Mouse (Mus musculus) liver, postnatal 0 days (tissue): ENCODE results near the gene Ddx43. TPM values are rescaled to one million over a fixed set of nuclear protein-coding genes. Genes with fewer than 3 reads are reported as not detected.

ENCODE experiments used
- ATAC-seq: fragments of 200-750 bp; cut with Nextera tagmentation; 2 replicates; pipeline ENCODE4 v1.8.0; 2017; ENCODE audit warnings: mild to moderate bottlenecking, moderate library complexity
- DNase-seq: peaks from one replicate; pipeline ENCODE4 v3.0.0-alpha.2; 2016
- H3K27ac ChIP-seq: fragments of 300-500 bp; sonication (generic); 2 replicates; pipeline ENCODE4 v1.5.1; 2014; ENCODE audit warnings: antibody characterized with exemption, moderate library complexity, mild to moderate bottlenecking, low read depth
- H3K27me3 ChIP-seq: fragments of 300-500 bp; sonication (generic); 2 replicates; pipeline ENCODE4 v1.6.1; 2014; ENCODE audit warnings: low read length, control low read depth, mixed read lengths; ENCODE audit not compliant: insufficient read depth
- H3K36me3 ChIP-seq: fragments of 300-500 bp; sonication (generic); replicated peaks from 2 replicates; pipeline ENCODE4 v1.6.1; 2014; ENCODE audit warnings: mild to moderate bottlenecking, control low read depth, low read length, moderate library complexity, mixed read lengths; ENCODE audit not compliant: insufficient read depth
- H3K4me1 ChIP-seq: fragments of 300-500 bp; sonication (generic); 2 replicates; pipeline ENCODE4 v1.6.1; 2014; ENCODE audit warnings: antibody characterized with exemption, mild to moderate bottlenecking, control low read depth; ENCODE audit not compliant: insufficient read depth
- H3K4me2 ChIP-seq: fragments of 300-500 bp; sonication (generic); 2 replicates; pipeline ENCODE4 v1.6.1; 2014; ENCODE audit warnings: low read depth, mild to moderate bottlenecking, low read length, moderate library complexity, mixed read lengths
- H3K4me3 ChIP-seq: fragments of 300-500 bp; sonication (generic); 2 replicates; pipeline ENCODE4 v1.5.1; 2014; ENCODE audit warnings: low read depth, low read length
- H3K9ac ChIP-seq: fragments of 300-500 bp; sonication (generic); replicated peaks from 2 replicates; pipeline ENCODE4 v1.6.1; 2014; ENCODE audit warnings: mild to moderate bottlenecking, moderate library complexity
- H3K9me3 ChIP-seq: fragments of 300-500 bp; sonication (generic); 2 replicates; pipeline ENCODE4 v1.6.1; 2016; ENCODE audit warnings: mild to moderate bottlenecking, control low read depth, low read length, mixed read lengths
- CTCF ChIP-seq: sonication (generic); IDR thresholded peaks from 2 replicates; pipeline ENCODE4 v1.5.1; 2016; ENCODE audit warnings: antibody characterized with exemption, low read depth
- EP300 ChIP-seq: IDR thresholded peaks from 2 replicates; pipeline ENCODE4 v1.6.1; 2016; ENCODE audit warnings: antibody characterized with exemption, low read depth, mild to moderate bottlenecking
- WGBS: fragments of 180-500 bp; shearing (Covaris S2); extraction: QIAGEN DNeasy Blood & Tissue Kit; methylation state at CpG from one replicate; pipeline ENCODE4 v1.1.7; 2014; ENCODE audit not compliant: insufficient replicate concordance; 5-methylcytosine and 5-hydroxymethylcytosine counted together
- polyA plus RNA-seq: library from polyadenylated mRNA; unstranded; fragments of >200 nt; fragmentation: Nextera tagmentation; extraction: Ambion mirVana; gene quantifications from 2 replicates; pipeline ENCODE4 v1.2.1, GENCODE M21; 2015

The Ddx43 gene
- polyA plus RNA-seq, 1 experiment from 2014 or later = not detected

- no peaks in the 10 kb centered on the region; the same call in 1 of the 2 replicates for H3K36me3 ChIP-seq
- H3K27ac ChIP-seq = no peak overlapping the region
- DNase-seq = peak; percentile 49
- ATAC-seq = no peak
- no peaks in the 10 kb centered on the region for H3K9me3 ChIP-seq
- H3K4me3 ChIP-seq = no peak overlapping the region
- H3K4me1 ChIP-seq = peaks cover 7% of the 10 kb centered on the region
- TF ChIP-seq CTCF (no peak), EP300 (no peak)
- no peak overlapping the region for H3K4me2 ChIP-seq
- WGBS = 54% methylated on average over 6 of the region's 6 CpGs
- H3K27me3 ChIP-seq = no peaks in the 10 kb centered on the region
- no peak overlapping the region for H3K9ac ChIP-seq
Measured at GRCm38 (mm10) chr9:78430486-78430885, 34.9 kb downstream of the Ddx43 start.

GRCm38 (mm10) chr9:78432471-78432870, 36.9 kb downstream of the Ddx43 start:
- H3K4me1 ChIP-seq = peaks cover 7% of the 10 kb centered on the region
- ATAC-seq = no peak
- no peak overlapping the region for H3K27ac ChIP-seq
- H3K4me2 ChIP-seq = no peak overlapping the region
- DNase-seq = no peak
- peak; percentile 28 for TF ChIP-seq CTCF
- TF ChIP-seq EP300 = no peak
- whole genome bisulfite sequencing = 87% methylated on average over 5 of the region's 5 CpGs
- H3K36me3 ChIP-seq = no peaks in the 10 kb centered on the region; the same call in 1 of the 2 replicates
- no peak overlapping the region for H3K9ac ChIP-seq
- no peak overlapping the region for H3K4me3 ChIP-seq
- H3K9me3 ChIP-seq = no peaks in the 10 kb centered on the region
- H3K27me3 ChIP-seq = no peaks in the 10 kb centered on the region

GRCm38 (mm10) chr9:78439426-78439825, 43.8 kb downstream of the Ddx43 start:
- H3K36me3 ChIP-seq = no peaks in the 10 kb centered on the region
- no peak overlapping the region for H3K9ac ChIP-seq
- H3K4me2 ChIP-seq = no peak overlapping the region
- DNase-seq = no peak
- WGBS = 63% methylated on average over 5 of the region's 5 CpGs
- peaks cover 35% of the 10 kb centered on the region for H3K27me3 ChIP-seq
- no peak overlapping the region for H3K4me3 ChIP-seq
- TF ChIP-seq EP300 = no peak
- TF ChIP-seq CTCF = 0 out of 2 replicates have a peak, but pooled peaks have one; percentile 11
- no peak overlapping the region for H3K27ac ChIP-seq
- no peak for ATAC-seq
- peaks cover 14% of the 10 kb centered on the region for H3K4me1 ChIP-seq
- no peaks in the 10 kb centered on the region for H3K9me3 ChIP-seq

- H3K9ac ChIP-seq = peak overlapping the region; percentile 42
- H3K9me3 ChIP-seq = no peaks in the 10 kb centered on the region
- H3K36me3 ChIP-seq = no peaks in the 10 kb centered on the region
- DNase-seq = no peak
- peak overlapping the region; percentile 19; the same call in 1 of the 2 replicates for H3K27ac ChIP-seq
- peak; percentile 30; the same call in 1 of the 2 replicates for ATAC-seq
- TF ChIP-seq CTCF = no peak
- no peak for TF ChIP-seq EP300
- 4% methylated on average over 9 of the region's 9 CpGs for WGBS
- peaks cover 14% of the 10 kb centered on the region for H3K4me1 ChIP-seq
- H3K27me3 ChIP-seq = peaks cover 46% of the 10 kb centered on the region
- peak overlapping the region; percentile 50 for H3K4me3 ChIP-seq
- H3K4me2 ChIP-seq = peak overlapping the region; percentile 84
Measured at GRCm38 (mm10) chr9:78442237-78442578, 46.6 kb downstream of the Ddx43 start.

- Histone ChIP-seq H3K36me3 (no peaks in the 10 kb centered on the region), H3K9ac (peak within 1 kb of the TSS; percentile 42), H3K27ac (peak within 1 kb of the TSS; percentile 29; the same call in 1 of the 2 replicates), H3K4me3 (peak within 1 kb of the TSS; percentile 50), H3K27me3 (peaks cover 46% of the 10 kb centered on the region), H3K9me3 (no peaks in the 10 kb centered on the region), H3K4me1 (peaks cover 14% of the 10 kb centered on the region), H3K4me2 (peak within 1 kb of the TSS; percentile 84)
- TF ChIP-seq EP300 (no peak), CTCF (no peak)
- ATAC-seq (peak; percentile 66), DNase-seq (peak; percentile 70)
- under 1% methylated on average over 81 of the region's 81 CpGs for WGBS
Measured at GRCm38 (mm10) chr9:78442579-78443392, 47.2 kb downstream of the Ddx43 start, which contains the start of gene Cgas. Cgas (minus strand) TSS chr9:78443237.

- Histone ChIP-seq H3K9me3 (no peaks in the 10 kb centered on the region), H3K27me3 (peaks cover 29% of the 10 kb centered on the region), H3K4me3 (peak overlapping the region; percentile 100), H3K4me1 (peaks cover 16% of the 10 kb centered on the region), H3K9ac (peak overlapping the region; percentile 97; the same call in 1 of the 2 replicates), H3K27ac (no peak overlapping the region), H3K4me2 (peak overlapping the region; percentile 68), H3K36me3 (peaks cover 14% of the 10 kb centered on the region)
- ATAC-seq (no peak), DNase-seq (no peak)
- WGBS = 34% methylated on average over 9 of the region's 9 CpGs
- TF ChIP-seq EP300 (no peak), CTCF (no peak)
Measured at GRCm38 (mm10) chr9:78447606-78447972, 52.0 kb downstream of the Ddx43 start.
